Mouse (Mus musculus) kidney, postnatal 10 days (tissue): ENCODE measurements at regions not wholly inside any gene's neighbourhood (a gene's known extent, or its start where the extent isn't known, plus 50 kb on each side); places are given as distances from the start of the nearest gene placed in this dataset.

Experiments used
- DNase-seq: peaks from one replicate; pipeline ENCODE4 v3.0.0; 2021; ENCODE audit warnings: mixed read lengths

DNA sequence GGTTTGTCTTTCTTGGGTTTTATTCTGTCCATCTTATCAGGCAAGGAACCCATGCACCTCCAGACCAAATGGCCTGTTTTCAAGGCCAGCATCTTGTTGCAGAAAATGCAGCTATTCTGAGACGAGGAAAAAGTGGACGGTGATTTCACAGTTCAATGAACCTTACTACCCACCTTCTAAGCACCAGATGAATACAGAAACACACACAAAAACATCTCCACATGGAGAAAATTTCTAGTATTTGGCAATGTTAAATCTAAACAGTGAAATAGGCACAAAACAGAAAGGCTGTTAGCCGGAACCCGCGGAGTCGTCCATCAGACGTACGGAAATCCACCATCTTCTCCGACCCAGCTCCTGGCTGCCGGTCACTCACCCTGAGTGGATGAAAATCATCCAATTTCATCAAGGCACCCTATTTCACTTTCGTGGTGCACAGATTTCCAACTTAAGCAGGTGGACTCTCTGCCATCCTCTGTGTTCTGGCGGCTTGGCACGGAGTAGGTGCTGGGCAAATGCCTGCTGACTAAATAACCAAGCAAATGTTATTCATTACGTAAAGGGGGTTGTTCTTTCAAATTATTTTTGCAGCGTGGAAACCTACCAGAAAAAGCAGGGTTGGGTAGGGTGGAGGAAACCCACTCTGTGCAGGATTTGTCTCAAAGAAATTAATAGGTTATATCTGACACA is 66.1 kb upstream of the Cpsf6 start:
- no peak for DNase-seq

DNA sequence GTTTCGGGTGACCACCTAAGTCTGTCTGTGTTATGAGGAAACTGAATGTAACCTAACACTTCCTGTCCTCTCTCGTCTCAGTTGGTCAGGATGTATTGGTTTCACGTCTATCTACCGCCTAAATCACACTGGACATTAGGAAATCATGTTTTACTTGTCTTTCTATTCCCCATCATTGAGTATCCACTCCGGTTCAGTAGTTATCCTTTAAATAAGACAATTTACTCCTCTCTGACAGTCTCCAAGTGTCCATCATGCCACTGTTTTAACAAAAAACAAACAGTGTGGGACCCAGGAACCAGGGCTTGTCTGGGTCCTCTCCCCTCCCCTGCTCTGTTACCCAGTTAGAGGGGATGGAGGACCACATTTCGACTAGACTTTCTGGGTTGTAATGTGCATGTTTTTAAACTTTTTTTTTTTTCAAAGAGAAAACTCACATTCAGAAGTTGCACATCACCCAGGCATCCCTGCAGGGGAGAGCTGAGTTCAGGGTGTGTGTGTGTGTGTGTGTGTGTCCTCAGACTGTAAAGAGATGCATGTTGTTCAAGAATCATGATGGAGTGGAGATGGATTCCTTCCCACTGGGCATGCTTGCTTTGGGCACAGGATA is 65.5 kb upstream of the Cpsf6 start:
- DNase-seq: no peak

DNA sequence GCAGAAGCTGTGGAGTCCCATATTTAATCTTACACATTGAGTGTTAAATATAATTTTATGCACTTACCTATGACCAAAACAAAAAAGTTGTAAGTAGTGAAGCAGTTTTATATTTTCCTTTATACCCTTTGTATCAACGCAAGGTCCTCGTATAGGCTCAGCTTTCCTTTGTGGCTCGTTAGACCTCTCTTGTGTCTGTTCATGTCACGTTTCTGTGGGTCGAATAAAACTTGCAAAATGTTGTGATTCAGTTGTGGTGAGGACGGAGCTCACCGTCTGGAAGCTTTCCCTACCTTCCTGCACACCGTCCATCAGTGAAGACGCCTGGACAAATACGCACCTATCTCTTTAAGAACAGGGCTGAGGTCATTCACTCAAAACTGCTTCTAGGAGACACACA is 64.9 kb upstream of the Cpsf6 start:
- DNase-seq: no peak

DNA sequence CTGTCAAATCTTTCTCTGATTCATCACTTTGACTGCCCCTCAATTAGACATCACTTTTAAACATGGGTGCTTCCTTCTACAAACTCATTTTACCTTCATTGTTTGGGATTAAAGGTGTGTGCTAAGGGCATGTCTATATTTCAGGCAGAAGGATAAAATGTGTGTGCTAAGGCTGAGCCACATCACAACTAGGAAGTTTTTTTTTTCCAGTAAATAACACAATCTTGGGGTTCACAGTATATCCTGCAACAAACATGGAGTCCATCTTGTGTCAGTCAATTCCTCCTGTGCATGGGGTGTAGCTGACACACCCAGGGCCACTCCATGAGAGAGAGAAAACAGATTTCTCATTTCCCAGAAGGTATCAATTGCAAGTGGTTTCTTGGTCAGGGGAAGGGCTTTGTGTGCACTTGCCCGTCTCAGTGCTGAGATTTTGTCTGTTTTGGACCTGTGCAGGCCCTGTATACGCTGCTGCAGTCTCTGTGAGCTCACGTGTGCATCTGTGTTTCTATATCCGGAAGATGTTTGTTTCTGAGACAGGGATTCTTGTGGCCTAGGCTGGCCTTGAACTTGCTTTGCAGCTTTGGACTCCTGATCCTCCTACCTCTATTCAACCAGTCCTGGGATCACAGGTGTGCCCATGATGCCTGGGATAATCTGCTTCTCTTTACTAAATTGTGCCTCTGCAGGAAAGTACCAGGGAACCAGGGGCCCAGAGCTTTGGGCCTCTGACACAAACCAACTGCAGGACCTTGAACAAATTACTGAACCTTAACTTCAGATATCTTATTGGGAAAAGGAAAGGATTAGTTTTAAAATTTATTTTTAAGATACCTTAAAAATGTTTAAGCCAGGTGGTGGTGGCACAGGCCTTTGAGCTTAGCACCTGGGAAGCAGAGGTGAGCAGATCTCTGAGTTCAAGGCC is 63.9 kb upstream of the Cpsf6 start:
- DNase-seq: no peak

DNA sequence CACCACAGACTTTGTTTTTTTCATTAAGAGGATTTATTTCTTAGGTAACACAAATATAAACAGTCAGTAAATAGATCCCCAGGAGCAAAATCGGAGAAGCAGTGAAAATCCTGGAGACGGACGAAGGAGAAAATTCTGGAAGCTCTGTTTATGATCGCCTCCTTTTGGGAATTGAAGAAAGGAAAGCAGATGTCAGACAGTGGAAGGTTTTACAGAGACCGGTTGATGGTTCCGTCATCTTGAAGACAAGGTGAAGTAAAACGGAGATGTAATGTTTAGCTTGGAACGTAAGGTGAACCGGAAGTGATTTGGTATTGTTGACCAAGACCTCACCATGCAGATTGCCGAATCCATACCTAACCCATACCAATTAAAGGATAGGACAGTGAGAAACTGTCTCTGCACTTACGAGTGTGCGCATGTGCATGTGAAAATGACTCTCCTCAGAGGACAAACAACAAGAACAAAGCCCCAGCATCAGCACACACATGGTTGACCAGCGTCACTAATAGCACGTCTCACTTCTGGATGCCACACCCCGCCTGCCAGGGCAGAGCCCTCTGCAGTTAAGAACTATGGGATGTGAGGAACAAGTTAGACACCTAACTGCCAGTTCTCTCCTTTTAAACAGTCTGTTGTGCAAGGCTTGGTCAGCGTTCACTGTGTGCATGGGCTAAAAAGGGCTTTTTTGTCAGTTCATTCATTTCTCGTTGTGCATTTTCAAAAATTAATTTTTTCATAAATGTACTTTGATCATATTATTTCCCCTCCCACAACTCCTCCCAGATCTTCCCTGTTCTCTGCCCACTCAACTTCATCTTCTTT is 62.4 kb upstream of the Cpsf6 start:
- DNase-seq: no peak

DNA sequence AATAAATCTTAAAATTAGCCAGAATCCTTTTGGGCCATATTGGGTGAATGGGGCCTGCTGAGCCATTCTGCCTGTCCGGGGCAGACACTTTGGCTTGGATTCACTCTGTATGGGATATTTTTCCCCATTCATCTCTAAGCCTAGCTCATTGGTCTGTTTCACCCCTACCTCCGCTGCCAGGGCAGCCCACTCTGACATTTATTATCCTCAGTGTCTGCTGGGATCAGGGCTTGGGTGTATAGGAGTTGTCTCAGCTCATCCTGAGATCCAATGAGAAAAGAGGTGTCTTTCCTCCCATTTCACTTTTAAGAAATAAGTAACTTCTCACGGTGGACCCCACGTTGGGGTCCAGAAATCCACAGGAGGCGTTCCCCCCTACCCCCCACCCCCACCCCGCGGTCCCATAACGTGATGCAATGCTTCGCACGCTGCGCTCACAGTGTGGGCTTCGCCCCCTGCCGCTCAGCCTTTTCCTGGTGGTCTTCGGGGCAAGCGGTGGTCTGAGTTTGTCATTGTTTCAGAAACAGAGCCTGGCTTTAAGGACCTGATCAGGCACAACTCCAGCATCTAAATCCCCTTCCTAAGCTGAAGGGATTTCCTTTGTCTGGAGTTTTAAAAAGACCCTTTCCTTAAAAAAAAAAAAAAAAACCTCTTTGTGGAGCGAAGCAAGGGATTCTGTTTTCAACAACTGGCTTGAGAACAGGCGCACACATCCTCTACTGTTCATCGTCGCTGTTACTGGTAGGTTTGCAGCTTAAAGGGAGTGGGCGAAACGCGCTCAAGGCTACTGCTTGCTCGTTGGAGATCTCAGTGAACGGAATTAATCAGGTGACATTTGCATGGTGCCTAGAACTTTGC is 61.5 kb upstream of the Cpsf6 start:
- no peak for DNase-seq

DNA sequence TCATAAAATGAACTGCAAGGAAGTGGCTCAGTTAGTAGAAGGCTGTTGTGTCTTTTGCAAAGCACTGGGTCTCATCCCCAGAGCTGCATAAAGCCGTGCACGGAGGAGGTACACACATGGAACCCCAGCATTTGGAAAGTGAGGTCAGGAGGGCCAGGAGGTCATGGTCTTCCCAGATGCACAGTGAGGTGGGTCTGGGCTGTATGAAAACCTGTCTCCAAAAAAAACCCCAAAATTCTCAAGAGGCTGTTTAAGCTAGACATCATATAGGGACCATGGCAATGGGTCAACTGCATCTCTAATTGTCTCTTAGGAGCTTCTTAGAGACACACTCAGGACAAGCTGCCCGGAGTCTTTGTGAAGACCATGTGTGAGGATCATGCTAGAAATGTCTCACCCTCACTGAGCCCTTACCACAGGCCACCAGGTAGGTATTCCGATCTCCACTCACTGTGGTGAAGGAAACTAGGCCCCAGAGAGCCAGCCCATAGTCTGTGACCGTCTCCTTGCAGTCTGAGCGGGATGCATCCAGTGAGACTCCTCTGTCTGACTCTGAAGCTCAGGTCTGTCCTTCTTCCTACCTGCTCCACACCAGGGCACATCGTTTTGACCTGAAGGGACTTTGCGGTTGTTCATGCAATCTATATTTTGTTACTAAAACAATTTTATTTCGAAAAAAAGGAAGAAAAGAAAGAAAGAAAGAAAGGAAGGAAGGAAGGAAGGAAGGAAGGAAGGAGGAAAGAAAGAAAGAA is 60.6 kb upstream of the Cpsf6 start:
- no peak for DNase-seq

DNA sequence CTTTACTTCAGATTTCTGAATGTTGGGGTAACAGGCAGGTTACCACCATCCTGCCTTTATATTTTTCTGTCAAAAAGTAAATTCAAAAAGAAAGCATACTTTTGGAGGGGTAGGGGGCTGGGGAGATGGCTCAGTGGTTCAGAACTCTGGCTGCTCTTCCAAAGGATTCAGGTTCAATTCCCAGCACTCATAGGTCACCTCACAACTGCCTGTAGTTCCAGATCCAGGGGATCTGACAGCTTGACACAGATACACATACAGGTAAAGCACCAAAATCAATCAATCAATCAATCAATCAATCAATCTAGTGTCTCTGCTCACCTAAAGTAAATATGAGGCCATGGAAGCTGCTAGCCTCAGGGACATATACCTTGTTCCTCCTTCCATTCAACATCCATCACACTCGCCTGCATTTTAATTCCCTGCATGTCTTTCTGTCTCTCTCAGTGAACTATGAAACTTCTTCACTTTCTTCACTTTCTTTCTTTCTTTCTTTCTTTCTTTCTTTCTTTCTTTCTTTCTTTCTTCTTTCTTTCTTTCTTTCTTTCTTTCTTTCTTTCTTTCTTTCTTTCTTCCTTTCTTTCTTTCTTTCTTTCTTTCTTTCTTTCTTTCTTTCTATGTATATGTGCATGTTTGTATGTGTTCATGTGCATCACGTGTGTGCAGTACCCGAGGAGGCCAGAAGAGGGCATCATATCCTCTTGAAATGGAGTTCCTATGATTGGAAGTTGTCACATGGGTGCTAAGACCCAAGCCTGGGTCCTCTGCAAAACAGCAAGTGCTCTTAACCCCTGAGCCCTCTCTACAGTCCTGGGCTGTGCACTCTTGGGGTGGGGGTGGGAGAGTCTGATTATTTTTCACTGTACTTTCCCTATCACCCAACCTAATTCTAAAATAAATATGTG is 59.6 kb upstream of the Cpsf6 start:
- no peak for DNase-seq

DNA sequence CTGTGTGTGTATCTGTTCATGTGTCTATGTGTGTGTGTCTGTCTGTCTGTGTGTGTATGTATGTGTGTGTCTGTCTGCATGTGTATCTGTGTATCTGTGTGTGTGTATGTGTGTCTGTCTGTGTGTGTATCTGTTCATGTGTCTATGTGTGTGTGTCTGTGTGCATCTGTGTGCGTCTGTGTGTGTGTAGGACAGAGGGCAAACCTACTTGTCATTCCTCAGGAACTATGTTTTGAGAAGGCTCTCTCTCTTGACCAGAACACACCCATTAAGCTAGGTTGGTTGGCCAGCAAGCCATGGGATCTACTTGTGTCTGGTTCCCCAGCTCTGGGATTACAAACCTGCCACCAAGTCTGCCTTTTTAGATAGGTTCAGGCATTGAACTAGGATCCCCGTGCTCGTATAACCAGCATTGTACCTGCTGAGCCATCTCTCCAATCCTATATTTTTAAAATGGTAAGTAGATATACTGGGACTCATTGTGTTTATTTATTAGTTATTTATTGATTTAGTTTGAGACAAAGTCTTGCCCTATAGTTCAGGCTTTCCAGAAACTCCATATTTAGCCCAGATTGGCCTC is 58.9 kb upstream of the Cpsf6 start:
- no peak for DNase-seq

DNA sequence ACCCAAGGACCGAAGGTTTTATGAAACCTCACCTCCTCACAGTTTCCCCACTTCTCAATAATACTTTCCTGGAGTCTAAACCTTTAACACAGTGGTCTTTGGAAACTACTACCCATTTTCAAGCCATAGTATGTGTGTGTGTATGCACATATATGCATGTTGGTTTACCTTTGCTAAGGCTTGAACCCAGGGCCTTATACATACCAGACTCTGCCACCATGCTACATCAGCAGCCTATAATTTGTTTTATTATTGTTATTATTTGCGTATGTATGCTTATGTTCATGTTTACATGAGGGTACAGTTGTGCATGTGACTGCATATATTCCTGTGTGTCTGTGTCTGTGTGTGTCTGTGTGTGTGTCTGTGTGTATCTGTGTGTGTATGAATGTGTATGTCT is 58.2 kb upstream of the Cpsf6 start:
- DNase-seq: no peak

DNA sequence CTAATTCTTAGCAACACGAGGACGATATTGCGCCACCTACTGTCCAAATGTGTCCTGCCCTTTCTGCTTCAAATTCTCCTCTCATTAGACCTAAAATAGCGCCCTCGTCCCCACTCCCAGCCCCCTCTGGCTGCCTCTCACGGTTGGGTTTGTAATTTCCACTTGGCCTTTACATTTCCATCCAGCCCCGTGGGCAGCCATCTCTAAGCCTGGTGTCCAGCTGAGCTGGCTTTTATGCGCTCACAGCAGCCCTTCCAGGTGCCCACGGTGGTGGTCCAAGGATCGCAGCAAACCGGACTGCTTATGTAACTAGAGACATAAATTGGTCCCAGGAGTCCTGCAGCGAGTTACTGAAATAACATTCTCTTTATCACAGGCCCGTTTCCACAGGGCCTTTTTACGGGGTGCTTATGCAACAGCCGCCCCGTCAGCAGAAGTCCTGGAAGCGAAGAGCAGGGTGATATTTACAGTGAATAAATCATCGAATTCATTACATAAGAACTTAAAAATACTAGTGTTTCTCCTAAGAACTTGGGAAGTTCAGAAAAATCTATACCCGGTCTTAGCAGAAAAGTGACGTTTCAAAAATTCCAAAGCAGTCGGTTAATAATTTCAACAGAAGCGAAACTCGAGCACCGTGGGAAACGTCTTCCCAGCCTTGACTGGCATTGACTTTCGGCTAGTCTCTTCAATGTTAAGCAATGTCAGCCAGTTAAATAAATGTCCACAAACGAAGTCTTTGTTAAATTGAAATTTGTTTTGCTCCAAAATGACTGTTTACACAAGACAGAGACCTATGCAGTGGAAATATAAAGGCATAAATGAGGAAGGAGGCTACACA is 57.3 kb upstream of the Cpsf6 start:
- DNase-seq: peak; percentile 71

DNA sequence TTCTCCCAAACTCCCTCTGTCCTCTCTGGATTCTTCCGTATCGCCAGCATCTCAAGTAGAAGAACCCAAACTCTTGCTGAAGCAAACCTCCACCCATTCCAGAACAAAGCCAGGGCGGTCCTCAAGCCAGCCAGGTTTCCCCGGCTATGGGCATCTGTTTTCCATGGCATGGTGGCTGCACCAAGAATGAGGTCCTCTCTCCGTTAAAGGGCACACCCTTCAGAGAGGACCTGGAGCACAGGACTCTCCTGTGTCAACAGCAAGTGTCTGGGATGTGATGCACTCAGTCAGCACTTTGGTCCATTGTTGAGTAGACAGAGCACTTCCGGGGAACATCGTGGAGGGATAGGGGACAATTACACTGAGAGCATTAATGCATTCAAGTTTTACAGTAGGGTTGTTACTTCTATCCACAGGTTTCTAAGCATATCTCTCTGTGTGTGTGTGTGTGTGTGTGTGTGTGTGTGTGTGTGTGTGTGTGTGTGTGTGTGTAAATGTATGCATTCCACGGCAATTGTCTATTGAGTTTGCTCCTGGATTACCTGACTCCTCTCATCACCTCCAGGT is 56.6 kb upstream of the Cpsf6 start:
- no peak for DNase-seq

DNA sequence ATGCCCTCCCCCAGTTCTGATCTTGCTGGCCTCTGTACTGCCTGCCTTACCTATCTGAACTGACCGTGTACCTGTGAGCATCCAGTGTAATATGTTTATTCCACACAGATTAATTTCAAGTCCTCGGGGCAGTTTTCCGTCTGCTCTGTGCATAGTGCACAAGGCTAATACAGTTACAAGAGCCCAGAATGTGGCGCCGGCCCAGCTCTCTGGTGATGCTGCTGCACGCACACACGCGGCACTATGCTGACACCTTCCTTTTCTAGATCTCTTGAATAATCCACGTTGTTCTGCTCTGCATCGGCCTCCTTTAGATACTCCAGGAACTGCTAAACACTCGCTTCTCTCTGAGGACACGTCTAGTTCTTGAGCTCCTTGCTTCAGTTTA is 55.9 kb upstream of the Cpsf6 start:
- no peak for DNase-seq

DNA sequence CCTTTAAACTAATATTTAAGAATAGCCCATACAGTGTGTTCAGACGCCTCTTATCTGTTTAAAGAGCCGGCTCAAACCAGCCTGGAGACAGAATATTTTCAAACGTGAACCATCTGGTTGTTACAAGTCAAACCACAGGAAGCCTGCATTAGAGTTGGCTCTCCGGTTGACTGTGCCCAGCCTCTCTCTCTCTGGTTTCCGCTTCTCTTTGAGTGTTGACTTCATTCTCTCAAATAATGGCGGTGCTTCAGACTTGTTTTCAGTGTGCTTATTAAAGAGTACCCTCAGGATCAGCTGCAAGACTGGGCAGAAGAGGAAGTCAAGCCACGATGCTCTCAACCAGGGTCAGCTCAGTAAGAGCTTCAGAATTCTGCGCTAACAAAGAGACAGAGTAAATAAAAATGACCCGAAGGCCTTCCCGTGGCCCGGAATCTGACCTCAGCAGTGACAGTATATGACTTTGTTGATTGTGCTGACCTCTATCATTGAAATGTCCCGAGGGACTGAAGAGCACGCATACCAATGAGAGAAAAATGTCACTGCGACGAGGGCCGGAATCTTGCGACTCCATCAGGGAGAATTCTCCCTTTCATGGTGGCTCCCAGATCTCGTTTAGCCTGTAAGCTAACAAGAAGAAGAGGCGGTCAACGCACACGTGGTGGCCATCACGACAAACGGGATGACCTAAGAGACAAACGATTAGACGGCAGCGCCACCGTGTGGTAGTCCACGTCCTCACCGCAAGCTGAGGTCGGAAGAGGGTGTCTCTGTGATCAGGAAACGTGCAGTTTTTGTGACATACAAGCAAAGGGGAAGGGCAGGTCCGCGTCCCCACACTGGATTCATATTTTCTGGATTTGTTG is 55.3 kb upstream of the Cpsf6 start:
- DNase-seq: peak; percentile 96

DNA sequence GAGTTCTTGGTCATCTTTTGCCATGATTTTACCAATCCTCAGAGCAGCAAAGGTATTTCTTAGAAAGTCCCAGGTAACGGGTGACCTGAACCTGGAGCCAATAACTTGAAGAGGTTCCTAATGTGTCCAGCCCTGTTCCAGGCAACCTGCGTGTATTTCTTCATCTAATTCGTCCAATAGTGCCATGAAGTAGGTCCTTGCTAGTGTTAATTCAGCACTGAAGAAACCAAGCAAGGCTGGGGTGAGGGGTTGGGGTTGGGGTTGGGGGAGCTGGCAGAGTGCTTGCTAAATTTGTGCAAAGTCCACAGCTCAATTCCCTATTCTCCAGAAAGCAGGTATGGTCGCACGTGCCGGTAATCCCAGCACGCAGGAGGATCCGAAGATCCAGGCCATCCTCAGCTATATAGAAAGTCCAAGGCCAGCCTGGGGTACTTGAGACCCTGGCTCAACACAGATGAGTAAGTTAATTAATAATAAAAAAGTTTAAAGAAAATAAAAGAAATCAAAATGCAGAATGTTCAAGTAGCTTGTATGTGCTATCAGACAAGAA is 54.6 kb upstream of the Cpsf6 start:
- no peak for DNase-seq

DNA sequence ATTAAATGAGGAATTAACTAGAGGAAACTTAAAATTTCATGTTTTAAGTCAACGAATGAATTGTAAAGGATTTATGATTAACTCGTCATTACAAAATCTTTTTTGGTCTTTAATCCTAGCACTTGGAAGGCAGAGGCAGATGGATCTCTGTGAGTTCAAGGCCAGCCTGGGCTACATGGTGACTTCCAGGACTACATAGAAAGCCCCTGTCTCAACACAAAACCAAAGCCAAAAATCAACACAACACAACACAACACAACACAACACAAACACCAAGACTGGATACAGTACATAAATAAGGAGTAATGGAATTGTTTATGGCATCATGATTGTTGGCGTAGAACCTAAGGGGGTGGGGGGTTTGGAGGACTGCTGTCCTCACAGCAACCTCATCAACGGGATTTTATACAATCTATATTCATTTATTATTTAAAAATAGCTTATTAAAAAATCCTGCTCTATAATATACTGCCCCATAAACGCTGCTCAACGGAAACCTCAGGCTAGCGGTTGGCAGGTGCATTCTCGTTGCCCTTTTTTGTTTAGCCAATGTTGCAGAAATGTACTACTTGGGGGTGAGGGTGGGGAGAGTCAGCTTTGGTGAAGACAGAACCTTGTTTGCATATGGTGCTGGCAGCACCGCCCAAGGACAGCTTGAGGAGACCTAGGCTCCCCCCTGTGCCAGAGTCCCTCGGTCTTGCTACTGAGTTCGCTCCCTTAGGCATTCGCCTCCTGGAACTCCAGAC is 53.9 kb upstream of the Cpsf6 start:
- DNase-seq: no peak
